Mouse (Mus musculus): ENCODE results near the gene Bub1b. TPM values are rescaled to one million over a fixed set of nuclear protein-coding genes. Genes with fewer than 3 reads are reported as not detected.

Gene Bub1b
- polyA plus RNA-seq, 1 experiment = 1.9 TPM

DNA sequence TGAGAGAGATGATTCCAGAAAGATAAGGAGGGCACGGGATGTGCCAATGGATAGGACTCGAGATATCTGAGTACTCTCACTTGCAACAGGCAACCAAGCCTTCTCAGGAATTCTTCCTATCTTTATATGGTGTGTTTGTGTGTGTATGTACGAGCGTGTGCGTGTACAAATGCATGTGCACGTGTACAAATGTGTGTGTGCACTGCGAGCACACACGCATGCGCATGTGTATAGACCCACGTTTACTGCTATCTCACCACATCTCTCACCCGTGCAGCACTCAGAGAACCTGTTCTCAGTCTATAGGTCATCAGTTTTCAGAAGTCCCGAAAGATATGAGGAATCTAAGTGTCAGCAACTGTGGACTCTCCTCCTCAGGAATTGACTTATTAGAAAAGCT lies 61.5 kb downstream of the Bub1b start:
- Histone ChIP-seq H3K9me3 (ENCODE audit: control insufficient read depth, low read length) (no peaks in the 10 kb centered on the region), H3K4me3 (replicated peaks) (peak overlapping the region; percentile 59), H3K36me3 (ENCODE audit: control insufficient read depth) (peaks cover 2% of the 10 kb centered on the region), H3K4me1 (ENCODE audit: control insufficient read depth) (peaks cover 87% of the 10 kb centered on the region), H3K27me3 (ENCODE audit: control insufficient read depth) (no peaks in the 10 kb centered on the region; the same call in 1 of the 2 replicates)
- no peak for TF ChIP-seq TAL1 (IDR thresholded peaks at IDR 0.05; ENCODE audit: low read length)
- peak; percentile 75 for TF ChIP-seq GATA1 (IDR thresholded peaks at IDR 0.05; ENCODE audit: low read length)

DNA sequence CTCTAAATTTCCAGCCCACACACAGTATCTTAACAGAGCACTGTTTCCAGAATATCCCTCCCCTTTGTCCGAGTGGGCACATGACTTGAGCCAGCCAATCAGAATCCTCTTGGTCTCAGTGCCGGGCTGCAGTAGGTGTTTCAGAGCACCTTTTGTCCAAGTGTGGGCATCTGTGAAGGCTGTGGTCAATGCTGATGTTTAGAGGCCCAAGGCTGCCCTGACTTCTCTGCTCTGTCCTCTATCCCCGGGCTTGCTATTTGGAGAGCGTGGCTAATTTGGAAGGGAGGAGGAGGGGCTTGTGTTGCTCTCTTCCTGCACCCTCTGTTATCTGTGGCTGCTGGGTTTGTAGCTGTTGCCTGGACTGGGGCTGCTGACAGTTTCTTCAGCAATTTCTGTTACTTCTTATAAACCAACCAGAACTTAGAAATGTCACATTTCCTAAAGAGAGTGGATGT lies 62.0 kb downstream of the Bub1b start:
- TF ChIP-seq TAL1 (IDR thresholded peaks at IDR 0.05; ENCODE audit: low read length) = no peak
- peak; percentile 59 for TF ChIP-seq GATA1 (IDR thresholded peaks at IDR 0.05; ENCODE audit: low read length)
- peaks cover 91% of the 10 kb centered on the region for H3K4me1 ChIP-seq (ENCODE audit: control insufficient read depth)
- H3K4me3 ChIP-seq (replicated peaks) = peak overlapping the region; percentile 59

GRCm38 (mm10) chr2:118661891-118662290 lies 63.9 kb downstream of the Bub1b start:
- no peaks in the 10 kb centered on the region; the same call in 1 of the 2 replicates for H3K27me3 ChIP-seq (ENCODE audit: control insufficient read depth)
- peaks cover 94% of the 10 kb centered on the region for H3K4me1 ChIP-seq (ENCODE audit: control insufficient read depth)
- peak overlapping the region; percentile 75 for H3K4me3 ChIP-seq (replicated peaks)
- H3K36me3 ChIP-seq (ENCODE audit: control insufficient read depth) = peaks cover 2% of the 10 kb centered on the region
- TF ChIP-seq GATA1 (IDR thresholded peaks at IDR 0.05; ENCODE audit: low read length) (no peak; the same call in 1 of the 2 replicates), TAL1 (IDR thresholded peaks at IDR 0.05; ENCODE audit: low read length) (peak; percentile 48; the same call in 2 of the 3 replicates)
- H3K9me3 ChIP-seq (ENCODE audit: control insufficient read depth, low read length) = no peaks in the 10 kb centered on the region

More for the DNA sequence above, 62.0 kb downstream of the Bub1b start:
- Histone ChIP-seq H3K27me3 (ENCODE audit: control insufficient read depth) (no peaks in the 10 kb centered on the region; the same call in 1 of the 2 replicates), H3K36me3 (ENCODE audit: control insufficient read depth) (peaks cover 2% of the 10 kb centered on the region), H3K9me3 (ENCODE audit: control insufficient read depth, low read length) (no peaks in the 10 kb centered on the region)

GRCm38 (mm10) chr2:118662902-118663803 lies 65.1 kb downstream of the Bub1b start, which contains the start of gene Pak6:
TSS of gene Pak6 (plus strand) at chr2:118663303.
- Histone ChIP-seq H3K36me3 (ENCODE audit: control insufficient read depth) (peaks cover 2% of the 10 kb centered on the region), H3K27me3 (ENCODE audit: control insufficient read depth) (no peaks in the 10 kb centered on the region; the same call in 1 of the 2 replicates), H3K9me3 (ENCODE audit: control insufficient read depth, low read length) (no peaks in the 10 kb centered on the region), H3K4me3 (replicated peaks) (peak within 1 kb of the TSS; percentile 75), H3K4me1 (ENCODE audit: control insufficient read depth) (peaks cover 86% of the 10 kb centered on the region)
- TF ChIP-seq TAL1 (IDR thresholded peaks at IDR 0.05; ENCODE audit: low read length) (no peak), GATA1 (IDR thresholded peaks at IDR 0.05; ENCODE audit: low read length) (no peak)

GRCm38 (mm10) chr2:118663804-118664766 lies 66.1 kb downstream of the Bub1b start:
- Histone ChIP-seq H3K9me3 (ENCODE audit: control insufficient read depth, low read length) (no peaks in the 10 kb centered on the region), H3K27me3 (ENCODE audit: control insufficient read depth) (no peaks in the 10 kb centered on the region; the same call in 1 of the 2 replicates), H3K36me3 (ENCODE audit: control insufficient read depth) (peaks cover 2% of the 10 kb centered on the region), H3K4me3 (replicated peaks) (peak overlapping the region; percentile 75), H3K4me1 (ENCODE audit: control insufficient read depth) (peaks cover 76% of the 10 kb centered on the region)
- no peak for TF ChIP-seq GATA1 (IDR thresholded peaks at IDR 0.05; ENCODE audit: low read length)
- no peak for TF ChIP-seq TAL1 (IDR thresholded peaks at IDR 0.05; ENCODE audit: low read length)

GRCm38 (mm10) chr2:118664975-118665516 lies 67.0 kb downstream of the Bub1b start:
- Histone ChIP-seq H3K4me1 (ENCODE audit: control insufficient read depth) (peaks cover 67% of the 10 kb centered on the region), H3K27me3 (ENCODE audit: control insufficient read depth) (no peaks in the 10 kb centered on the region; the same call in 1 of the 2 replicates), H3K9me3 (ENCODE audit: control insufficient read depth, low read length) (no peaks in the 10 kb centered on the region), H3K36me3 (ENCODE audit: control insufficient read depth) (peaks cover 2% of the 10 kb centered on the region), H3K4me3 (replicated peaks) (no peak overlapping the region)
- TF ChIP-seq TAL1 (IDR thresholded peaks at IDR 0.05; ENCODE audit: low read length) = no peak
- no peak for TF ChIP-seq GATA1 (IDR thresholded peaks at IDR 0.05; ENCODE audit: low read length)

- TF ChIP-seq TAL1 (IDR thresholded peaks at IDR 0.05; ENCODE audit: low read length) (no peak), GATA1 (IDR thresholded peaks at IDR 0.05; ENCODE audit: low read length) (no peak)
- Histone ChIP-seq H3K4me1 (ENCODE audit: control insufficient read depth) (peaks cover 61% of the 10 kb centered on the region), H3K36me3 (ENCODE audit: control insufficient read depth) (peaks cover 2% of the 10 kb centered on the region), H3K4me3 (replicated peaks) (no peak overlapping the region), H3K9me3 (ENCODE audit: control insufficient read depth, low read length) (no peaks in the 10 kb centered on the region), H3K27me3 (ENCODE audit: control insufficient read depth) (no peaks in the 10 kb centered on the region; the same call in 1 of the 2 replicates)
Measured at GRCm38 (mm10) chr2:118665616-118666015, 67.6 kb downstream of the Bub1b start.

- Histone ChIP-seq H3K4me1 (ENCODE audit: control insufficient read depth) (peaks cover 49% of the 10 kb centered on the region), H3K4me3 (replicated peaks) (no peak overlapping the region), H3K27me3 (ENCODE audit: control insufficient read depth) (no peaks in the 10 kb centered on the region; the same call in 1 of the 2 replicates), H3K9me3 (ENCODE audit: control insufficient read depth, low read length) (no peaks in the 10 kb centered on the region), H3K36me3 (ENCODE audit: control insufficient read depth) (no peaks in the 10 kb centered on the region; the same call in 1 of the 2 replicates)
- TF ChIP-seq GATA1 (IDR thresholded peaks at IDR 0.05; ENCODE audit: low read length) (no peak), TAL1 (IDR thresholded peaks at IDR 0.05; ENCODE audit: low read length) (no peak)
Measured at GRCm38 (mm10) chr2:118667181-118667580, 69.2 kb downstream of the Bub1b start.

Measured in erythroblast, embryonic 14.5 days (primary cell).